Mouse (Mus musculus): ENCODE data around the gene Serpina3i. TPM values are rescaled to one million over a fixed set of nuclear protein-coding genes. Genes with fewer than 3 reads are reported as not detected.

The Serpina3i gene
- total and polyA plus RNA-seq, 3 experiments = not detected

DNA sequence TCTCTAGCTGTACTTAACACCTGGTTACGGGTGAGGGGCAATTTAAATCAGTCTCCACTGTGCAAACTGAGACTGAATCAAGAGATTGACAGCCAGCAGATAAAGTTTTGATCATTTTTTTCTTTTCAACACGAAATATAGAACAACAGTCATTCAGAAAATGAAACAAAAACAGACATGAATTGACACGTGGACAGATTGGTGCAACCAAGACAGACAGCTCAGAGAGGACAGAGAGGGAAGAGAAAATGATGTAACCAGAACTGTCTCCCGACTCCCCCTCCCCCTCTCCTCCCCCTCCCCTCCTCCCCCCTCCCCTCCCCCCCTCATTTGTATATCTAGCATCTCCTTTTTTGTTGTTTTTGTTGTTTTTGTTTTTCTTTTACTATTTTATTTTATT, 26.9 kb downstream of the Serpina3i start (continued):
- TF ChIP-seq NELFE (IDR thresholded peaks at IDR 0.05; ENCODE audit: low read depth, low read length) (no peak), PAX5 (IDR thresholded peaks at IDR 0.05; ENCODE audit: low read length) (no peak), USF1 (IDR thresholded peaks at IDR 0.05; ENCODE audit: low read depth, low read length) (peak; percentile 35; the same call in 1 of the 2 replicates), RCOR1 (conservative IDR thresholded peaks at IDR 0.05; ENCODE audit: low read depth, low read length) (no peak)

DNA sequence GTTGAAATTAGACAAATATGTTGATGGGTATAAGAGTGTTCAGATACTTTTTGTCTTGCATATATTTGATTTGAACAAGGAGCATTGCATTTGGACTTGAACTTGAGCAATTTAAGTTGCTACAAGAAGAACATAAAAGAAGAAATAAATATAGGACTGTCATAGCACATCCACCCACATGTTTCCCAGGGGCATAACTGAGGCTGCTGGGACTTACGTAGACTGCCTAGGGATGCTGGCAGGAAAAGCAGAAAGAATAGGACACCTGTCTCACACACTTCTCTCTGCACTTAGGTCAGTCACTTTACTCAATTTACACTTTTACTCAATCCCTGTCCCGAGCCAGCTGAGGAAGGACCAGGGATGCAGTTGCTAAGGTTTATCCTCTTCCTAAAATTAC, 31.0 kb downstream of the Serpina3i start:
- H3K9ac ChIP-seq (ENCODE audit: insufficient read depth, low read depth) = no peak overlapping the region
- H3K4me2 ChIP-seq (ENCODE audit: insufficient read depth, low read depth, poor library complexity, severe bottlenecking) = no peak overlapping the region
- dilution Hi-C loops (cut with MboI; ENCODE audit: extremely low pct_ligation_motif_present, extremely low pct_unique_long_range_greater_than_20kb, low sequenced_read_pairs) (no loop called here), in situ Hi-C loops (cut with MboI; ENCODE audit: low pct_ligation_motif_present, low pct_unique_long_range_greater_than_20kb, low sequenced_read_pairs) (no loop called here)
- H3K9me3 ChIP-seq (replicated peaks; ENCODE audit: low read length) = no peaks in the 10 kb centered on the region
- no peaks in the 10 kb centered on the region for H3K79me2 ChIP-seq (replicated peaks; ENCODE audit: control insufficient read depth, extremely low read depth, insufficient read depth, poor library complexity, severe bottlenecking)
- H3K27me3 ChIP-seq (replicated peaks) = peaks cover 2% of the 10 kb centered on the region
- TF ChIP-seq GABPA (IDR thresholded peaks at IDR 0.05; ENCODE audit: insufficient replicate concordance, low read depth, low read length) (no peak), MXI1 (IDR thresholded peaks at IDR 0.05; ENCODE audit: low read depth, low read length) (no peak), BHLHE40 (IDR thresholded peaks at IDR 0.05; ENCODE audit: low read depth, low read length) (no peak), JUND (conservative IDR thresholded peaks at IDR 0.05; ENCODE audit: low read depth, low read length) (no peak), IRF4 (IDR thresholded peaks at IDR 0.05; ENCODE audit: low read depth, low read length) (no peak), NELFE (IDR thresholded peaks at IDR 0.05; ENCODE audit: low read depth, low read length) (no peak), ZKSCAN1 (IDR thresholded peaks at IDR 0.05; ENCODE audit: borderline replicate concordance, low read depth, low read length) (no peak), JUN (IDR thresholded peaks at IDR 0.05; ENCODE audit: insufficient read depth, low read depth, low read length) (no peak)
- H3K4me3 ChIP-seq (replicated peaks in 1 of 3; ENCODE audit: low read depth in 2 of 3, low read length in 2 of 3, poor library complexity in 1 of 3) = no peak overlapping the region
- H3K4me1 ChIP-seq (ENCODE audit: control insufficient read depth in 1 of 2, insufficient read depth in 2 of 2) = peaks cover 0 to 6% of the 10 kb centered on the region in 2 experiments; a peak in 2 of 4 replicates
- no peak overlapping the region for H3K27ac ChIP-seq (ENCODE audit: insufficient read depth, low read depth)
- H3K36me3 ChIP-seq (replicated peaks in 1 of 2; ENCODE audit: control insufficient read depth in 1 of 2, insufficient read depth in 1 of 2, low read length in 1 of 2) = no peaks in the 10 kb centered on the region
- DNase-seq (ENCODE audit: extremely low read depth) = no peak

DNA sequence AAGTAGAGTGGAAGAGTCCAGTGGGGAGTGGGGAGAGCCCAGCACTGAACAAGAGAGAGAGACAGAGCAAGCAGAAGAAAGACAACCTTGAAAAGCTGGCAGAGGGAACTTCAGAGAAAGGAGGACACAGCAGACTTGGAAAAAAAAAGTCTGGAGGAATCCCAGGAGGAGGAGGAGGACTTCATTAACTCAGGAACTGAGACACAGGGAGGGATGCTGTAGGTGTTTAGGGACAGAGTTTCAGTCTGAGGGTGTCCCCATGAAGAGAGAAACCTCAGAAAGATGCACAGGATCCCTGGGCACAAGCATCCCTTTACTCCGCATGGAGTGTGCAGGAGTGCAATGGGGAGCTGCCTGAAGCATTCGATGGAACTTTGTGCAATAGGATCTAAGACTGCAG, 35.1 kb downstream of the Serpina3i start:
- dilution Hi-C loops (cut with MboI; ENCODE audit: extremely low pct_ligation_motif_present, extremely low pct_unique_long_range_greater_than_20kb, low sequenced_read_pairs) = no loop called here
- Histone ChIP-seq H3K4me2 (ENCODE audit: insufficient read depth, low read depth, poor library complexity, severe bottlenecking) (no peak overlapping the region), H3K36me3 (replicated peaks in 1 of 2; ENCODE audit: control insufficient read depth in 1 of 2, insufficient read depth in 1 of 2, low read length in 1 of 2) (no peaks in the 10 kb centered on the region), H3K4me3 (replicated peaks in 1 of 3; ENCODE audit: low read depth in 2 of 3, low read length in 2 of 3, poor library complexity in 1 of 3) (no peak overlapping the region), H3K27ac (ENCODE audit: insufficient read depth, low read depth) (no peak overlapping the region), H3K4me1 (ENCODE audit: control insufficient read depth in 1 of 2, insufficient read depth in 2 of 2) (no peaks in the 10 kb centered on the region), H3K79me2 (replicated peaks; ENCODE audit: control insufficient read depth, extremely low read depth, insufficient read depth, poor library complexity, severe bottlenecking) (no peaks in the 10 kb centered on the region), H3K27me3 (replicated peaks) (peaks cover 2% of the 10 kb centered on the region), H3K9ac (ENCODE audit: insufficient read depth, low read depth) (no peak overlapping the region), H3K9me3 (replicated peaks; ENCODE audit: low read length) (no peaks in the 10 kb centered on the region)
- in situ Hi-C loops (cut with MboI; ENCODE audit: low pct_ligation_motif_present, low pct_unique_long_range_greater_than_20kb, low sequenced_read_pairs) = no loop called here
- no peak for DNase-seq (ENCODE audit: extremely low read depth)
- TF ChIP-seq ZKSCAN1 (IDR thresholded peaks at IDR 0.05; ENCODE audit: borderline replicate concordance, low read depth, low read length) = no peak
- TF ChIP-seq POLR2A (IDR thresholded peaks at IDR 0.05; ENCODE audit: low read depth, low read length) = no peak
- TF ChIP-seq KAT2A (IDR thresholded peaks at IDR 0.05; ENCODE audit: insufficient replicate concordance, low read length) = no peak
- TF ChIP-seq BHLHE40 (IDR thresholded peaks at IDR 0.05; ENCODE audit: low read depth, low read length) = no peak
- TF ChIP-seq ELF1 (IDR thresholded peaks at IDR 0.05; ENCODE audit: low read depth, low read length) = no peak
- TF ChIP-seq ZNF384 (IDR thresholded peaks at IDR 0.05; ENCODE audit: low read depth, low read length) = no peak
- no peak for TF ChIP-seq MAX (IDR thresholded peaks at IDR 0.05; ENCODE audit: low read length)
- TF ChIP-seq CHD1 (IDR thresholded peaks at IDR 0.05; ENCODE audit: low read depth, low read length) = no peak
- no peak for TF ChIP-seq POLR2AphosphoS2 (IDR thresholded peaks at IDR 0.05; ENCODE audit: low read depth, low read length)
- TF ChIP-seq UBTF (IDR thresholded peaks at IDR 0.05; ENCODE audit: low read depth, low read length) = no peak
- TF ChIP-seq MEF2A (IDR thresholded peaks at IDR 0.05; ENCODE audit: borderline replicate concordance, low read depth, low read length) = no peak
- TF ChIP-seq MYC (IDR thresholded peaks at IDR 0.05; ENCODE audit: low read depth, low read length) = no peak
- TF ChIP-seq RCOR1 (conservative IDR thresholded peaks at IDR 0.05; ENCODE audit: low read depth, low read length) = no peak
- no peak for TF ChIP-seq RAD21 (IDR thresholded peaks at IDR 0.05; ENCODE audit: low read depth, low read length)
- no peak for TF ChIP-seq MXI1 (IDR thresholded peaks at IDR 0.05; ENCODE audit: low read depth, low read length)
- no peak for TF ChIP-seq USF2 (conservative IDR thresholded peaks at IDR 0.05; ENCODE audit: low read depth, low read length)
- no peak for TF ChIP-seq IRF4 (IDR thresholded peaks at IDR 0.05; ENCODE audit: low read depth, low read length)
- no peak for TF ChIP-seq MAZ (IDR thresholded peaks at IDR 0.05; ENCODE audit: low read depth, low read length)
- no peak for TF ChIP-seq ZMIZ1 (IDR thresholded peaks at IDR 0.05; ENCODE audit: low read depth, low read length)
- no peak for TF ChIP-seq E2F4 (IDR thresholded peaks at IDR 0.05; ENCODE audit: insufficient replicate concordance, low read depth, low read length)
